Mouse (Mus musculus) testis, adult 2 months (tissue): ENCODE results near the gene Cilp.

ENCODE experiments used
- CTCF ChIP-seq: fragments of 200-500 bp; IDR thresholded peaks from 2 replicates; pipeline ENCODE4 v1.5.1; 2012; ENCODE audit warnings: low read depth, mild to moderate bottlenecking, inconsistent platforms, low read length, moderate library complexity; ENCODE audit not compliant: control insufficient read depth, insufficient read depth, insufficient replicate concordance
- POLR2A ChIP-seq: fragments of 200-500 bp; IDR thresholded peaks from 2 replicates; pipeline ENCODE4 v1.6.1; 2012; ENCODE audit warnings: low read depth, mild to moderate bottlenecking, inconsistent platforms, low read length, moderate library complexity; ENCODE audit not compliant: control insufficient read depth

DNA sequence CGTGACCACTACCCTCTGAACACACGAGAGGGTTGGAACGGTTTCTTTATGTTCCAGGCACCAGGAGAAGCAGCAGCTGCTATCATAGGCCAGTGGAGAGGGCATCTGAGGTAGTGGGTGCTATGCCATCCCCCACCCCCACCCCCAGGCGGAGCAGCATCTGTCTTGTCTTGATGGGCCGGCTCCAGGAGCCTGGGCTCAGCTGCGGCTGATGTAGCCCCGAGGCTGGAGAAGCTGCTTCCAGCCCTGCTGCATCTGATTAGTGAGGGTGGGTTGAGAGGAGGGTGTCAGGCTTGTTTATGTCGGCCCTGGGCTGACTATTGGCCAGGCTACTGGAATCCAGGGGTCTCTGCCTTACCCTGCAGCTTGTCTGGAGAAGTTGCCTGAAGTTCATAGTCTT, 33.7 kb upstream of the Cilp start:
- TF ChIP-seq POLR2A (no peak), CTCF (no peak)
